Mouse (Mus musculus) heart, embryonic 12.5 days (tissue): Measurements from ENCODE around the gene Pank4. TPM values are rescaled to one million over a fixed set of nuclear protein-coding genes. Genes with fewer than 3 reads are reported as not detected.

Experiments
- ATAC-seq: fragments of 200-750 bp; cut with Nextera tagmentation; 2 replicates; pipeline ENCODE4 v1.8.0; 2017; ENCODE audit warnings: moderate TSS enrichment, moderate library complexity; ENCODE audit not compliant: insufficient number of reproducible peaks, low FRiP score
- H3K27ac ChIP-seq: fragments of 300-500 bp; sonication (generic); 2 replicates; pipeline ENCODE4 v1.5.1; 2016; ENCODE audit warnings: mild to moderate bottlenecking, moderate library complexity; ENCODE audit not compliant: poor library complexity, severe bottlenecking
- H3K27me3 ChIP-seq: fragments of 300-500 bp; sonication (generic); replicated peaks from 2 replicates; pipeline ENCODE4 v1.6.1; 2016; ENCODE audit warnings: mild to moderate bottlenecking, moderate library complexity
- H3K36me3 ChIP-seq: fragments of 300-500 bp; sonication (generic); 2 replicates; pipeline ENCODE4 v1.6.1; 2016; ENCODE audit warnings: mild to moderate bottlenecking, moderate library complexity
- H3K4me1 ChIP-seq: fragments of 300-500 bp; sonication (generic); replicated peaks from 2 replicates; pipeline ENCODE4 v1.6.1; 2016; ENCODE audit warnings: mild to moderate bottlenecking
- H3K4me2 ChIP-seq: fragments of 300-500 bp; sonication (generic); 2 replicates; pipeline ENCODE4 v1.6.1; 2016; ENCODE audit warnings: mild to moderate bottlenecking, moderate library complexity
- H3K4me3 ChIP-seq: fragments of 300-500 bp; sonication (generic); 2 replicates; pipeline ENCODE4 v1.5.1; 2016; ENCODE audit warnings: mild to moderate bottlenecking
- H3K9ac ChIP-seq: fragments of 300-500 bp; sonication (generic); 2 replicates; pipeline ENCODE4 v1.6.1; 2016; ENCODE audit warnings: mild to moderate bottlenecking, moderate library complexity
- H3K9me3 ChIP-seq: fragments of 300-500 bp; sonication (generic); replicated peaks from 2 replicates; pipeline ENCODE4 v1.6.1; 2016; ENCODE audit warnings: mild to moderate bottlenecking, moderate library complexity
- WGBS: fragments of 180-500 bp; shearing (Covaris S2); methylation state at CpG from one replicate; pipeline ENCODE4 v1.1.7; 2016; 5-methylcytosine and 5-hydroxymethylcytosine counted together
- polyA plus RNA-seq: library from polyadenylated mRNA; unstranded; fragments of >200 nt; fragmentation: Nextera tagmentation; extraction: Ambion mirVana; gene quantifications from 2 replicates; pipeline ENCODE4 v1.2.1, GENCODE M21; 2016

The Pank4 gene
- polyA plus RNA-seq, 1 experiment from 2014 or later: 45.7 TPM

GRCm38 (mm10) chr4:154999379-154999778, 35.5 kb downstream of the Pank4 start:
- peaks cover 10% of the 10 kb centered on the region; the same call in 1 of the 2 replicates for H3K27me3 ChIP-seq
- H3K4me1 ChIP-seq: 0 out of 2 replicates have a peak, but pooled peaks cover 5% of the 10 kb centered on the region
- WGBS: 75% methylated on average over 5 of the region's 5 CpGs
- no peak for ATAC-seq
- no peak overlapping the region for H3K4me2 ChIP-seq
- no peaks in the 10 kb centered on the region for H3K36me3 ChIP-seq
- no peak overlapping the region for H3K9ac ChIP-seq
- no peak overlapping the region for H3K27ac ChIP-seq
- H3K9me3 ChIP-seq: no peaks in the 10 kb centered on the region
- H3K4me3 ChIP-seq: no peak overlapping the region

- H3K9me3 ChIP-seq: no peaks in the 10 kb centered on the region
- H3K4me2 ChIP-seq: no peak overlapping the region
- ATAC-seq: no peak
- H3K27ac ChIP-seq: no peak overlapping the region
- H3K36me3 ChIP-seq: no peaks in the 10 kb centered on the region
- peaks cover 29% of the 10 kb centered on the region for H3K27me3 ChIP-seq
- H3K4me3 ChIP-seq: no peak overlapping the region
- 73% methylated on average over 3 of the region's 3 CpGs for WGBS
- no peak overlapping the region for H3K9ac ChIP-seq
- H3K4me1 ChIP-seq: 0 out of 2 replicates have a peak, but pooled peaks cover under 1% of the 10 kb centered on the region
Measured at GRCm38 (mm10) chr4:155005278-155005677, 41.4 kb downstream of the Pank4 start.

DNA sequence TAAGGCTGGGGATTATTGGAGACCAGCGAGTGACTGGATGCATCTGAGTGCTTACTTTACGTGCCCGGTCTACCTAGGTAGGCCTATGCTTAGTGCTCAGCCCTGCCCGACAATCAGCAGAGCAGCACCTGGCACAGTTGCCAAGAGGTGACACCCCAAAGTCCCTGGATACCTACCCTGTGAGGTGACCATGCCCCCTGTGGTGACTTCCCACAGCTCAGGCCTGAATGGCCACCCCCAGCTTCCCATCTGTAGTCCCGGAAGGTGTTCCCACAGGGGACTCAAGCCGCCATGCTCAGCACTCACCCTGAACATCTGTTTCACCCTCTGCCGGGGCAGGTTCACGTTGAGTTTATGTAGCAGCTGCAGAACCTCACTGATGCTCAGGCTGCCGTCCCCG, 42.4 kb downstream of the Pank4 start:
- Histone ChIP-seq H3K27me3 (peaks cover 32% of the 10 kb centered on the region), H3K4me3 (no peak overlapping the region), H3K9me3 (no peaks in the 10 kb centered on the region), H3K4me1 (no peaks in the 10 kb centered on the region), H3K4me2 (no peak overlapping the region), H3K27ac (no peak overlapping the region), H3K9ac (no peak overlapping the region), H3K36me3 (no peaks in the 10 kb centered on the region)
- no peak for ATAC-seq
- WGBS: 51% methylated on average over 10 of the region's 10 CpGs

- Histone ChIP-seq H3K4me2 (no peak overlapping the region), H3K9ac (no peak overlapping the region), H3K27me3 (peaks cover 32% of the 10 kb centered on the region), H3K36me3 (no peaks in the 10 kb centered on the region), H3K27ac (no peak overlapping the region), H3K9me3 (no peaks in the 10 kb centered on the region), H3K4me1 (no peaks in the 10 kb centered on the region), H3K4me3 (no peak overlapping the region)
- ATAC-seq: no peak
- WGBS: 86% methylated on average over 3 of the region's 3 CpGs
Measured at GRCm38 (mm10) chr4:155007641-155008040, 43.7 kb downstream of the Pank4 start.

DNA sequence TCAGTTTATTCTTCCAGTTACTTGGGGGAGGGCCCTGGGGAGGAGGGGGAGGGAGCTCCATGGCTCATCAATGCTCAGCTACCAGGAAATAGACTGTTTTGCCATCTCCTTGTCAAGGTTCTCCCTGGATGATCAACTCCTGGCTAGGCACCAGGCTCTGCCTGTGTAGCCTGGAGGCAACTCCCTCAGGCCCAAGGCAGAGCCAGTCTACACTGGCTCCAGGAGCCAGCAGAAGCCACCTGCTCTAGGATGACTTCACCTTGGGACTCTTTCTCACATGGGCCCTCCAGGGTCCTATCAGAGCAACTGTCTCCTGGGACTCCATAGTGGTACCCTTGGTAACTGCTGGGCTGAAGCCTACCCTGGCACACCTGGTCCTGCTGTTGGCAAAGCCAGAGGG, 44.2 kb downstream of the Pank4 start:
- Histone ChIP-seq H3K4me3 (no peak overlapping the region), H3K27me3 (peaks cover 32% of the 10 kb centered on the region), H3K27ac (no peak overlapping the region), H3K9ac (no peak overlapping the region), H3K4me1 (no peaks in the 10 kb centered on the region), H3K36me3 (no peaks in the 10 kb centered on the region), H3K4me2 (no peak overlapping the region), H3K9me3 (no peaks in the 10 kb centered on the region)
- ATAC-seq: no peak

DNA sequence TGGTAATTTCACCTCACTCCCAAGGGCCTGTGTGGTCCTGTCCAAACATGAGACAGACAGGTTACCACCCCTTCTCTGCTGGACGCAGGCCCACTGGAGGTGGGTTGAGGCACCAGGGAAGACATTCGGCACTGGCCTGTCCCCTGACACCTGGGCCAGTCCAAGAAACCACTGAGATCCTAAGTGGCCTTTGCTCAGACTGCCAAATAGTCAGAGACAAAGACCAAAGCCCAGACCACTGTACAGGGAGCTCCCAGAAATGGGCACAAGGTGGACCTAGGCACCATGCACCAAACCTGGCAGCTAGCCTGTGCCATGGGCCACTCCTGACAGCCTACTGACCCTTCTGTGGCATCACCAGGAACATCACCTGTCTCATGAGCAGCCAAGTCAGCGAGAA, 45.3 kb downstream of the Pank4 start:
- ATAC-seq: no peak
- H3K4me1 ChIP-seq: no peaks in the 10 kb centered on the region
- no peak overlapping the region for H3K27ac ChIP-seq
- no peak overlapping the region for H3K9ac ChIP-seq
- peaks cover 42% of the 10 kb centered on the region for H3K27me3 ChIP-seq
- H3K36me3 ChIP-seq: no peaks in the 10 kb centered on the region
- no peak overlapping the region for H3K4me2 ChIP-seq
- WGBS: 82% methylated on average over 3 of the region's 3 CpGs
- H3K4me3 ChIP-seq: no peak overlapping the region
- H3K9me3 ChIP-seq: no peaks in the 10 kb centered on the region

- Histone ChIP-seq H3K4me2 (no peak overlapping the region), H3K27ac (no peak overlapping the region), H3K9ac (no peak overlapping the region), H3K9me3 (no peaks in the 10 kb centered on the region), H3K4me1 (no peaks in the 10 kb centered on the region), H3K4me3 (no peak overlapping the region), H3K36me3 (no peaks in the 10 kb centered on the region), H3K27me3 (peaks cover 57% of the 10 kb centered on the region)
- 82% methylated on average over 5 of the region's 5 CpGs for WGBS
- ATAC-seq: no peak
Measured at GRCm38 (mm10) chr4:155010870-155011269, 46.9 kb downstream of the Pank4 start.

DNA sequence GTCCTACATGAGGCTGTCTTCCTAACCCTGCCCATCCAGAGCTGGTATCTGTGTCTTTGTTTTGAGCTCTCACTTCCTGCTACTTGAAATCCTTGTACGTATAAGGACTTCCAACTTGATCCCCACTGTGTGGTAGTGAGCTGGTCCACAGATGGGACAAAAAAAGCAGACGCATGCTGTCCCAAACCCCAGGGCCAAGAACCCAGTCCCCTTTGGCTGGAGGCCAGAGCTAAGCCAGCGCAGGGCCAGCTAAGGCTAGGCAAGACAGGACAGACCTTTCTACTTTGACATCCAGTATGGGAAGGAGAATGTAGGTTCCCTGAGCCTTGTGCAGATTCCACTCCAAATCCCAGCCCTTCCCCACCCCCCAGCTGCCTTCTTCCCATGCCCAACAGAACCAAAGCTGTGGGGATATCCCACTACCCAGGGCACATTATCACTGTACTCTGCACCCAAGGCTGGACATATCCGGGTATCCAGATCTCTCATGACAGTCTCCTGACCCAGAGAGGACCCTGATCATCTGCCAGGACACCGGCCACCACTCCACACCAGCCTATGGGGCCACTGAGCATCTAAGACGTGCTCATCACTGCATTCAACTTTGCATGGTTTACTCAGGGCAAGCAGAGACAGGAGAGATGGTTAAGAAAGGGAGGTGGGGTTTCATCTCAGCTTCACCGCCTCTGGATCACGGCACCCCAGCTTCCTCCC, 47.5 kb downstream of the Pank4 start:
- no peak overlapping the region for H3K27ac ChIP-seq
- ATAC-seq: no peak
- WGBS: 73% methylated on average over 8 of the region's 8 CpGs
- H3K4me1 ChIP-seq: no peaks in the 10 kb centered on the region
- no peaks in the 10 kb centered on the region for H3K36me3 ChIP-seq
- no peak overlapping the region for H3K4me2 ChIP-seq
- no peak overlapping the region for H3K9ac ChIP-seq
- H3K27me3 ChIP-seq: peaks cover 57% of the 10 kb centered on the region
- no peaks in the 10 kb centered on the region for H3K9me3 ChIP-seq
- no peak overlapping the region for H3K4me3 ChIP-seq

DNA sequence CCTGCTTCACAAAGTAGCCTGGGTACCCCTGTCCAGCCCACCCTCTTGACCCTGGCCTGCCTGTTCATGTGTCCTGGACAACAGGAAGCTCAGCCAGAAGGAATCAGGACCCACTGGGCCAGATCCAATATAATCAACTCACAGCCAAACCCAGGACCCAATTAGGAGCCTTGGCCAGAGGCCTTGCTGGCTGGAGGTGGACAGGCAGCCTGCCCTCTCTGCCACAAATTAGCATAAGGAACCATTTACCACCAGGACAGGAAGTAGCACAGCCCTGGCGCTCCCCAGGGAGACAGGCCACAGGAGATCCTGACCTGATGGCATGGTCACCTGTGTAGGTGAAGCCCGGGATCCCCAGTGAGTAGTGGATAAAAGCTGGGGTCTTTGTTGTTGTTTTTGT, 48.2 kb downstream of the Pank4 start:
- H3K36me3 ChIP-seq: no peaks in the 10 kb centered on the region
- no peaks in the 10 kb centered on the region for H3K4me1 ChIP-seq
- no peak for ATAC-seq
- H3K9me3 ChIP-seq: no peaks in the 10 kb centered on the region
- peaks cover 55% of the 10 kb centered on the region for H3K27me3 ChIP-seq
- WGBS: 56% methylated on average over 2 of the region's 2 CpGs
- no peak overlapping the region for H3K27ac ChIP-seq
- H3K9ac ChIP-seq: no peak overlapping the region
- H3K4me2 ChIP-seq: no peak overlapping the region
- no peak overlapping the region for H3K4me3 ChIP-seq

DNA sequence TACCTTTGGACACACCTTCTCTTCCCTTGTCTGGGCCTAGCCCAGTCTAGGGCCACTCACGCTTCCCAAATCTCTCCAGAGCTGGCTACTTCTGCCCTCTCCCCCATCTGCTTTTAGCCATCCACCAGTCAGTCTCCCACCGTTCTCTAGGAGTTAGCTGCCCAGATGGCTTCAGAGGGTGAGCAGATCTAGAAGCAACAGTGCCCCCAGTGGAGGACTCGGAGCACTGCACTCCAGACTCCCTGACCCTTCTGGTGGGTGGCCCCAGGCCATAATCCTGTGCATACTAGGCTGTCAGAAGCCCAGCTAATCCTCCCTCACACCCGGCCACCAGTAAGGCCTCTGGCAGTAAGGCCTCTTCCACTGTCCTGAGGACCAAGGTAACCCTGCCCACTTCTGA, 48.9 kb downstream of the Pank4 start:
- no peak overlapping the region for H3K27ac ChIP-seq
- no peak overlapping the region for H3K4me3 ChIP-seq
- ATAC-seq: no peak
- H3K9me3 ChIP-seq: no peaks in the 10 kb centered on the region
- H3K36me3 ChIP-seq: no peaks in the 10 kb centered on the region
- no peak overlapping the region for H3K9ac ChIP-seq
- no peaks in the 10 kb centered on the region for H3K4me1 ChIP-seq
- H3K4me2 ChIP-seq: no peak overlapping the region
- 6% methylated on average over 4 of the region's 4 CpGs for WGBS
- H3K27me3 ChIP-seq: peaks cover 60% of the 10 kb centered on the region

- Histone ChIP-seq H3K4me2 (no peak overlapping the region), H3K9ac (no peak overlapping the region), H3K36me3 (no peaks in the 10 kb centered on the region), H3K9me3 (no peaks in the 10 kb centered on the region), H3K27ac (no peak overlapping the region), H3K4me1 (peaks cover 5% of the 10 kb centered on the region), H3K4me3 (no peak overlapping the region), H3K27me3 (peaks cover 49% of the 10 kb centered on the region)
- WGBS: 65% methylated on average over 14 of the region's 14 CpGs
- ATAC-seq: no peak
Measured at GRCm38 (mm10) chr4:155014244-155014643, 50.3 kb downstream of the Pank4 start.

DNA sequence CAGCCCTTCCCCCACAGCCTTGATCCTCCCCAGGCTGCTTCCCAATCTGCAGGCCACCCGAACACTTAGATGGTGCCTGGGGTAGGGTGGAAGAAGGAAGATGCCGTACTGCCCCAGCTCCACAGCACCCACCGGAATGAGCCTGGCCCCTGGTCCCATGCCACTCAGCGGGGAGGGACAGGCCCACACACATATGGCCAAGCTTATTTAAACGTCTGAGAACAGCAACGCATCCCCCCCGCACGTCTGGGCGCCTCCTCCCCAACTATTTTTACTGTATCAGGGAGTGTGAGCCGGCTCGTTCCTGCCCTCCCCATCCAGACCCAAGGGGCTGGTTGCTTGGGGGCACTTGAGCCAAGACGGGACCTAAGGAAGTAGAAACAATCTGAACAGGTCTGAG, 50.9 kb downstream of the Pank4 start:
- Histone ChIP-seq H3K27ac (no peak overlapping the region), H3K27me3 (peaks cover 49% of the 10 kb centered on the region), H3K9ac (no peak overlapping the region), H3K4me2 (no peak overlapping the region), H3K4me1 (peaks cover 10% of the 10 kb centered on the region), H3K9me3 (no peaks in the 10 kb centered on the region), H3K36me3 (no peaks in the 10 kb centered on the region), H3K4me3 (no peak overlapping the region)
- 65% methylated on average over 12 of the region's 12 CpGs for WGBS
- ATAC-seq: no peak
